Mouse (Mus musculus): Measurements from ENCODE around the gene Slc27a2. TPM values are rescaled to one million over a fixed set of nuclear protein-coding genes. Genes with fewer than 3 reads are reported as not detected.

The Slc27a2 gene
- total RNA-seq (2014; rRNA removed) (6.4 and 9.8 TPM in 2 replicates), polyA plus RNA-seq (2015; fragmentation: Nextera tagmentation; extraction: Ambion mirVana) (7.9 and 8.2 TPM in 2 replicates)

- WGBS, result 3% methylated on average over 57 of the region's 61 CpGs
Measured at GRCm38 (mm10) chr2:126552357-126553290, at the start of gene Slc27a2. Slc27a2 (plus strand) TSS chr2:126552407.

GRCm38 (mm10) chr2:126505156-126505555 is 47.1 kb upstream of the Slc27a2 start:
- Histone ChIP-seq H3K4me2 (ENCODE audit: low read depth, low read length) (no peak overlapping the region), H3K27me3 (ENCODE audit: insufficient read depth, low read length) (no peaks in the 10 kb centered on the region), H3K36me3 (ENCODE audit: insufficient read depth, low read length) (no peaks in the 10 kb centered on the region), H3K4me3 (ENCODE audit: low read length) (no peak overlapping the region), H3K27ac (no peak overlapping the region), H3K9me3 (ENCODE audit: low read length) (no peaks in the 10 kb centered on the region), H3K9ac (replicated peaks; ENCODE audit: low read length) (no peak overlapping the region), H3K4me1 (ENCODE audit: insufficient read depth, low read length) (no peaks in the 10 kb centered on the region)
- TF ChIP-seq CTCF (IDR thresholded peaks at IDR 0.05; ENCODE audit: low read depth), result no peak
- DNase-seq (ENCODE audit: low spot score), result no peak
- ATAC-seq, result no peak
- WGBS, result 75% methylated on average over 1 of the region's 1 CpGs

More at GRCm38 (mm10) chr2:126552357-126553290, at the start of gene Slc27a2:
- no peak for TF ChIP-seq CTCF (IDR thresholded peaks at IDR 0.05; ENCODE audit: low read depth)
- peaks cover 10% of the 10 kb centered on the region for H3K27me3 ChIP-seq (ENCODE audit: insufficient read depth, low read length)
- H3K9me3 ChIP-seq (ENCODE audit: low read length), result no peaks in the 10 kb centered on the region
- peak within 1 kb of the TSS; percentile 54 for H3K4me3 ChIP-seq (ENCODE audit: low read length)
- H3K4me1 ChIP-seq (ENCODE audit: insufficient read depth, low read length), result peaks cover 6% of the 10 kb centered on the region; the same call in 1 of the 2 replicates
- peak within 1 kb of the TSS; percentile 28; the same call in 1 of the 2 replicates for H3K27ac ChIP-seq
- peak within 1 kb of the TSS; percentile 97 for H3K4me2 ChIP-seq (ENCODE audit: low read depth, low read length)
- peak; percentile 77 for ATAC-seq
- DNase-seq (ENCODE audit: low spot score), result peak; percentile 41
- no peaks in the 10 kb centered on the region for H3K36me3 ChIP-seq (ENCODE audit: insufficient read depth, low read length)
- H3K9ac ChIP-seq (replicated peaks; ENCODE audit: low read length), result peak within 1 kb of the TSS; percentile 63

GRCm38 (mm10) chr2:126507477-126507876 is 44.7 kb upstream of the Slc27a2 start:
- H3K27ac ChIP-seq, result no peak overlapping the region
- no peak overlapping the region for H3K9ac ChIP-seq (replicated peaks; ENCODE audit: low read length)
- no peak overlapping the region for H3K4me3 ChIP-seq (ENCODE audit: low read length)
- H3K9me3 ChIP-seq (ENCODE audit: low read length), result no peaks in the 10 kb centered on the region
- H3K4me2 ChIP-seq (ENCODE audit: low read depth, low read length), result no peak overlapping the region
- DNase-seq (ENCODE audit: low spot score), result no peak
- no peaks in the 10 kb centered on the region for H3K36me3 ChIP-seq (ENCODE audit: insufficient read depth, low read length)
- H3K27me3 ChIP-seq (ENCODE audit: insufficient read depth, low read length), result no peaks in the 10 kb centered on the region
- H3K4me1 ChIP-seq (ENCODE audit: insufficient read depth, low read length), result no peaks in the 10 kb centered on the region
- 90% methylated on average over 5 of the region's 5 CpGs for WGBS
- no peak for ATAC-seq
- TF ChIP-seq CTCF (IDR thresholded peaks at IDR 0.05; ENCODE audit: low read depth), result no peak

- Histone ChIP-seq H3K4me2 (ENCODE audit: low read depth, low read length) (no peak overlapping the region), H3K36me3 (ENCODE audit: insufficient read depth, low read length) (no peaks in the 10 kb centered on the region), H3K9me3 (ENCODE audit: low read length) (no peaks in the 10 kb centered on the region), H3K4me1 (ENCODE audit: insufficient read depth, low read length) (no peaks in the 10 kb centered on the region), H3K27me3 (ENCODE audit: insufficient read depth, low read length) (no peaks in the 10 kb centered on the region), H3K27ac (no peak overlapping the region), H3K4me3 (ENCODE audit: low read length) (no peak overlapping the region), H3K9ac (replicated peaks; ENCODE audit: low read length) (no peak overlapping the region)
- ATAC-seq (no peak), DNase-seq (ENCODE audit: low spot score) (no peak)
- 67% methylated on average over 1 of the region's 1 CpGs for WGBS
- TF ChIP-seq CTCF (IDR thresholded peaks at IDR 0.05; ENCODE audit: low read depth), result no peak
Measured at GRCm38 (mm10) chr2:126508228-126508627, 44.0 kb upstream of the Slc27a2 start.

- ATAC-seq, result no peak
- H3K36me3 ChIP-seq (ENCODE audit: insufficient read depth, low read length), result no peaks in the 10 kb centered on the region
- no peak overlapping the region for H3K4me2 ChIP-seq (ENCODE audit: low read depth, low read length)
- no peaks in the 10 kb centered on the region for H3K4me1 ChIP-seq (ENCODE audit: insufficient read depth, low read length)
- no peak overlapping the region for H3K4me3 ChIP-seq (ENCODE audit: low read length)
- no peak for DNase-seq (ENCODE audit: low spot score)
- no peak overlapping the region for H3K9ac ChIP-seq (replicated peaks; ENCODE audit: low read length)
- no peaks in the 10 kb centered on the region for H3K27me3 ChIP-seq (ENCODE audit: insufficient read depth, low read length)
- WGBS, result 74% methylated on average over 6 of the region's 6 CpGs
- TF ChIP-seq CTCF (IDR thresholded peaks at IDR 0.05; ENCODE audit: low read depth), result no peak
- no peaks in the 10 kb centered on the region for H3K9me3 ChIP-seq (ENCODE audit: low read length)
- H3K27ac ChIP-seq, result no peak overlapping the region
Measured at GRCm38 (mm10) chr2:126515069-126515826, 37.0 kb upstream of the Slc27a2 start.

- no peak for ATAC-seq
- H3K27me3 ChIP-seq (ENCODE audit: insufficient read depth, low read length), result no peaks in the 10 kb centered on the region
Measured at GRCm38 (mm10) chr2:126519872-126520581, 32.2 kb upstream of the Slc27a2 start.

More at GRCm38 (mm10) chr2:126519872-126520581, 32.2 kb upstream of the Slc27a2 start:
- no peaks in the 10 kb centered on the region for H3K36me3 ChIP-seq (ENCODE audit: insufficient read depth, low read length)
- H3K4me1 ChIP-seq (ENCODE audit: insufficient read depth, low read length), result no peaks in the 10 kb centered on the region
- no peak overlapping the region for H3K4me2 ChIP-seq (ENCODE audit: low read depth, low read length)
- WGBS, result 72% methylated on average over 11 of the region's 11 CpGs
- DNase-seq (ENCODE audit: low spot score), result no peak
- H3K27ac ChIP-seq, result no peak overlapping the region
- no peak for TF ChIP-seq CTCF (IDR thresholded peaks at IDR 0.05; ENCODE audit: low read depth)
- no peak overlapping the region for H3K4me3 ChIP-seq (ENCODE audit: low read length)
- H3K9me3 ChIP-seq (ENCODE audit: low read length), result no peaks in the 10 kb centered on the region
- no peak overlapping the region for H3K9ac ChIP-seq (replicated peaks; ENCODE audit: low read length)

Data from hindbrain, postnatal 0 days (tissue).